Mouse (Mus musculus): Measurements from ENCODE around the gene Acr. TPM values are rescaled to one million over a fixed set of nuclear protein-coding genes. Genes with fewer than 3 reads are reported as not detected.

The Acr gene
- total and polyA plus RNA-seq, 3 experiments, result not detected

GRCm38 (mm10) chr15:89591723-89592455 lies 23.8 kb downstream of the Acr start, which contains the start of gene Rabl2:
Rabl2 (minus strand) TSS chr15:89591923.
- Histone ChIP-seq H3K27me3 (replicated peaks) (peaks cover 23% of the 10 kb centered on the region), H3K4me2 (ENCODE audit: insufficient read depth, low read depth, poor library complexity, severe bottlenecking) (peak within 1 kb of the TSS; percentile 72), H3K9ac (ENCODE audit: insufficient read depth, low read depth) (peak within 1 kb of the TSS; percentile 40), H3K4me3 (replicated peaks in 1 of 3; ENCODE audit: low read depth in 2 of 3, low read length in 2 of 3, poor library complexity in 1 of 3) (peak within 1 kb of the TSS; percentile 50 to 75 (median 57)), H3K36me3 (replicated peaks in 1 of 2; ENCODE audit: control insufficient read depth in 1 of 2, insufficient read depth in 1 of 2, low read length in 1 of 2) (no peaks in the 10 kb centered on the region), H3K4me1 (ENCODE audit: control insufficient read depth in 1 of 2, insufficient read depth in 2 of 2) (no peaks in the 10 kb centered on the region; a peak in 1 of 4 replicates), H3K9me3 (replicated peaks; ENCODE audit: low read length) (no peaks in the 10 kb centered on the region), H3K27ac (ENCODE audit: insufficient read depth, low read depth) (no peak within 1 kb of the TSS), H3K79me2 (replicated peaks; ENCODE audit: control insufficient read depth, extremely low read depth, insufficient read depth, poor library complexity, severe bottlenecking) (no peaks in the 10 kb centered on the region)
- dilution Hi-C loops (cut with MboI; ENCODE audit: extremely low pct_ligation_motif_present, extremely low pct_unique_long_range_greater_than_20kb, low sequenced_read_pairs), result no loop called here
- in situ Hi-C loops (cut with MboI; ENCODE audit: low pct_ligation_motif_present, low pct_unique_long_range_greater_than_20kb, low sequenced_read_pairs), result no loop called here
- peak; percentile 67 for DNase-seq (ENCODE audit: extremely low read depth)
- no peak for TF ChIP-seq PAX5 (IDR thresholded peaks at IDR 0.05; ENCODE audit: low read length)
- peak; percentile 77 for TF ChIP-seq HCFC1 (IDR thresholded peaks at IDR 0.05; ENCODE audit: low read depth, low read length)
- TF ChIP-seq MXI1 (IDR thresholded peaks at IDR 0.05; ENCODE audit: low read depth, low read length), result peak; percentile 59; the same call in 1 of the 2 replicates
- no peak for TF ChIP-seq TBP (conservative IDR thresholded peaks at IDR 0.05; ENCODE audit: low read depth, low read length)
- no peak for TF ChIP-seq USF1 (IDR thresholded peaks at IDR 0.05; ENCODE audit: low read depth, low read length)
- peak; percentile 97 for TF ChIP-seq MAX (IDR thresholded peaks at IDR 0.05; ENCODE audit: low read length)
- TF ChIP-seq MAZ (IDR thresholded peaks at IDR 0.05; ENCODE audit: low read depth, low read length), result no peak
- no peak for TF ChIP-seq IRF4 (IDR thresholded peaks at IDR 0.05; ENCODE audit: low read depth, low read length)
- TF ChIP-seq JUN (IDR thresholded peaks at IDR 0.05; ENCODE audit: insufficient read depth, low read depth, low read length), result no peak
- TF ChIP-seq SIN3A (IDR thresholded peaks at IDR 0.05; ENCODE audit: low read length), result peak; percentile 86
- no peak for TF ChIP-seq USF2 (conservative IDR thresholded peaks at IDR 0.05; ENCODE audit: low read depth, low read length)
- no peak for TF ChIP-seq RCOR1 (conservative IDR thresholded peaks at IDR 0.05; ENCODE audit: low read depth, low read length)
- TF ChIP-seq ZKSCAN1 (IDR thresholded peaks at IDR 0.05; ENCODE audit: borderline replicate concordance, low read depth, low read length), result no peak
- TF ChIP-seq NRF1 (IDR thresholded peaks at IDR 0.05; ENCODE audit: low read depth, low read length), result no peak
- peak; percentile 61; the same call in 1 of the 2 replicates for TF ChIP-seq POLR2A (IDR thresholded peaks at IDR 0.05; ENCODE audit: low read depth, low read length)
- TF ChIP-seq TCF12 (IDR thresholded peaks at IDR 0.05; ENCODE audit: low read depth, low read length), result peak; percentile 47; the same call in 1 of the 2 replicates
- TF ChIP-seq JUND (conservative IDR thresholded peaks at IDR 0.05; ENCODE audit: low read depth, low read length), result no peak
- TF ChIP-seq ELF1 (IDR thresholded peaks at IDR 0.05; ENCODE audit: low read depth, low read length), result 0 out of 2 replicates have a peak, but pooled peaks have one; percentile 22

- Histone ChIP-seq H3K9me3 (replicated peaks; ENCODE audit: low read length) (no peaks in the 10 kb centered on the region), H3K4me3 (replicated peaks in 1 of 3; ENCODE audit: low read depth in 2 of 3, low read length in 2 of 3, poor library complexity in 1 of 3) (no peak overlapping the region), H3K4me2 (ENCODE audit: insufficient read depth, low read depth, poor library complexity, severe bottlenecking) (no peak overlapping the region), H3K79me2 (replicated peaks; ENCODE audit: control insufficient read depth, extremely low read depth, insufficient read depth, poor library complexity, severe bottlenecking) (no peaks in the 10 kb centered on the region), H3K4me1 (ENCODE audit: control insufficient read depth in 1 of 2, insufficient read depth in 2 of 2) (no peaks in the 10 kb centered on the region; a peak in 1 of 4 replicates), H3K27me3 (replicated peaks) (peaks cover 24% of the 10 kb centered on the region), H3K27ac (ENCODE audit: insufficient read depth, low read depth) (no peak overlapping the region), H3K9ac (ENCODE audit: insufficient read depth, low read depth) (no peak overlapping the region; the same call in 1 of the 2 replicates), H3K36me3 (replicated peaks in 1 of 2; ENCODE audit: control insufficient read depth in 1 of 2, insufficient read depth in 1 of 2, low read length in 1 of 2) (no peaks in the 10 kb centered on the region)
- in situ Hi-C loops (cut with MboI; ENCODE audit: low pct_ligation_motif_present, low pct_unique_long_range_greater_than_20kb, low sequenced_read_pairs) (no loop called here), dilution Hi-C loops (cut with MboI; ENCODE audit: extremely low pct_ligation_motif_present, extremely low pct_unique_long_range_greater_than_20kb, low sequenced_read_pairs) (no loop called here)
- TF ChIP-seq GABPA (IDR thresholded peaks at IDR 0.05; ENCODE audit: insufficient replicate concordance, low read depth, low read length) (no peak), TBP (conservative IDR thresholded peaks at IDR 0.05; ENCODE audit: low read depth, low read length) (no peak), USF1 (IDR thresholded peaks at IDR 0.05; ENCODE audit: low read depth, low read length) (no peak), ZMIZ1 (IDR thresholded peaks at IDR 0.05; ENCODE audit: low read depth, low read length) (no peak), NRF1 (IDR thresholded peaks at IDR 0.05; ENCODE audit: low read depth, low read length) (no peak), MXI1 (IDR thresholded peaks at IDR 0.05; ENCODE audit: low read depth, low read length) (no peak), MAFK (IDR thresholded peaks at IDR 0.05; ENCODE audit: insufficient replicate concordance, low read length) (no peak), E2F4 (IDR thresholded peaks at IDR 0.05; ENCODE audit: insufficient replicate concordance, low read depth, low read length) (no peak), SMC3 (IDR thresholded peaks at IDR 0.05; ENCODE audit: low read depth, low read length) (no peak), MEF2A (IDR thresholded peaks at IDR 0.05; ENCODE audit: borderline replicate concordance, low read depth, low read length) (no peak), MYC (IDR thresholded peaks at IDR 0.05; ENCODE audit: low read depth, low read length) (no peak), JUND (conservative IDR thresholded peaks at IDR 0.05; ENCODE audit: low read depth, low read length) (no peak), ZKSCAN1 (IDR thresholded peaks at IDR 0.05; ENCODE audit: borderline replicate concordance, low read depth, low read length) (no peak)
- DNase-seq (ENCODE audit: extremely low read depth), result no peak
Measured at GRCm38 (mm10) chr15:89592548-89592947, 24.4 kb downstream of the Acr start.
